Mouse (Mus musculus) hindbrain, embryonic 10.5 days (tissue): Measurements from ENCODE around the gene Mapk9. TPM values are rescaled to one million over a fixed set of nuclear protein-coding genes. Genes with fewer than 3 reads are reported as not detected.

Experiments
- DNase-seq: peaks from one replicate; pipeline ENCODE4 v3.0.0-alpha.2; 2017; ENCODE audit warnings: low spot score
- H3K27ac ChIP-seq: fragments of 300-500 bp; sonication (generic); 2 replicates; pipeline ENCODE4 v1.5.1; 2016; ENCODE audit warnings: mild to moderate bottlenecking, moderate library complexity
- H3K27me3 ChIP-seq: fragments of 300-500 bp; sonication (generic); 2 replicates; pipeline ENCODE4 v1.6.1; 2016; ENCODE audit warnings: mild to moderate bottlenecking; ENCODE audit not compliant: poor library complexity, insufficient read depth, severe bottlenecking
- H3K36me3 ChIP-seq: fragments of 300-500 bp; sonication (generic); 2 replicates; pipeline ENCODE4 v1.6.1; 2016; ENCODE audit warnings: mild to moderate bottlenecking, moderate library complexity
- H3K4me1 ChIP-seq: fragments of 300-500 bp; sonication (generic); replicated peaks from 2 replicates; pipeline ENCODE4 v1.6.1; 2016; ENCODE audit warnings: mild to moderate bottlenecking
- H3K4me3 ChIP-seq: fragments of 300-500 bp; sonication (generic); 2 replicates; pipeline ENCODE4 v1.5.1; 2016; ENCODE audit warnings: mild to moderate bottlenecking, moderate library complexity
- H3K9me3 ChIP-seq: fragments of 300-500 bp; sonication (generic); 2 replicates; pipeline ENCODE4 v1.6.1; 2016; ENCODE audit warnings: mild to moderate bottlenecking, moderate library complexity
- WGBS: fragments of 180-500 bp; shearing (Covaris S2); methylation state at CpG from one replicate; pipeline ENCODE4 v1.1.7; 2016; 5-methylcytosine and 5-hydroxymethylcytosine counted together
- polyA plus RNA-seq: library from polyadenylated mRNA; unstranded; fragments of >200 nt; fragmentation: Nextera tagmentation; extraction: Ambion mirVana; gene quantifications from 2 replicates; pipeline ENCODE4 v1.2.1, GENCODE M21; 2016

The Mapk9 gene
- polyA plus RNA-seq, 1 experiment from 2014 or later = 34.0 TPM

DNA sequence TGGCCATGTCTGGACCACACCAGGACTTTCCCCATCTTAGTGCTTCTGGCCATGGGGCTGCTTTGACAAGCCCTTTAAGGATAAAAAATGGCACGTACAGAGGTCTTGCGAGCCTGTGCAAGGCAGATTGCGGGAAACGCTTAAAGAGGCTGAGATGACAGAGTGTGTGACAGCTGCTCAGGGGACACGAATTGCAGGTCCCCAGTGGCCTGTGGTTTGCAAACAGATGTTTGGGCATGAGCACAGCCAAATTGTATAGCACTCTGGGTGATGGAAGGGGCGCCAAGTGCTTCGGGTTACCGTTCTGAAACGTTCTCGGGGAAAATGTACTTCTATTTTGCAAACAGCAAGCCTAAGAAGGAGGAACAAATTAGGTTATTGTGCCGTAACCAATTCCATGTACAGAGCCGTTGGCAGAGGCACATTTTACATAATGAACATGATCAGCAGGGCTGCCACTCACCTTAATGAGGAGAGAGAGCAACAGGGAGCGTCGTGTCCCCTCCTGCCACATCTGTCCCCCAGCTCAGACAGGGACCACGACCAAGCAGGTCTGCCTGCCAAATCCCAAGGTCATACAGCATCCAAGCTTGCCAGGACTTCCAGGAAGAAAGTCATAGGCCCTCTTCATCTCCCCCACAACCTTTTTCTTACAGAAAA is 72.1 kb downstream of the Mapk9 start:
- Histone ChIP-seq H3K27ac (no peak overlapping the region), H3K36me3 (no peaks in the 10 kb centered on the region), H3K4me3 (no peak overlapping the region), H3K27me3 (no peaks in the 10 kb centered on the region), H3K9me3 (no peaks in the 10 kb centered on the region), H3K4me1 (no peaks in the 10 kb centered on the region)
- 79% methylated on average over 15 of the region's 15 CpGs for WGBS
- DNase-seq = no peak

DNA sequence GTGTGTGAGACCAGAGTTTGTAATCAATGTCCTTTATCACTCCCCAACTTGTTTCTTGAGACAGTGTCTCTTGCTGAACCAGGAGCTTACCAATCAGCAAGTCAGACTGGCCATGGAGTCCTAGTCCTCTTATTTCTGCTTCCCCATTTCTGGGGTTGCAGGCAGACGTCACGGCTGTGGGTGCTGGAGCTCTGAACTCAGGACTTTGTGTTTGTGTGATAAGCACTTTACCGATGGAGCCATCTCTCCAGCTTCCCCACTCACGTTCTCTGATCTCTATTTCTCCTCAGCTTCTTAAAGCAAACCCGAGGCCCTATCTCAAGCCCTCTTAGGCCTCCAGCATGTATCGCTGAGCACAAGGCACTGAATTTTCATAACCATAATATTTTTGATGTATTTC is 72.8 kb downstream of the Mapk9 start:
- Histone ChIP-seq H3K9me3 (no peaks in the 10 kb centered on the region), H3K36me3 (no peaks in the 10 kb centered on the region), H3K4me1 (no peaks in the 10 kb centered on the region), H3K27ac (no peak overlapping the region), H3K27me3 (no peaks in the 10 kb centered on the region), H3K4me3 (no peak overlapping the region)
- DNase-seq = no peak
- 88% methylated on average over 6 of the region's 6 CpGs for WGBS

DNA sequence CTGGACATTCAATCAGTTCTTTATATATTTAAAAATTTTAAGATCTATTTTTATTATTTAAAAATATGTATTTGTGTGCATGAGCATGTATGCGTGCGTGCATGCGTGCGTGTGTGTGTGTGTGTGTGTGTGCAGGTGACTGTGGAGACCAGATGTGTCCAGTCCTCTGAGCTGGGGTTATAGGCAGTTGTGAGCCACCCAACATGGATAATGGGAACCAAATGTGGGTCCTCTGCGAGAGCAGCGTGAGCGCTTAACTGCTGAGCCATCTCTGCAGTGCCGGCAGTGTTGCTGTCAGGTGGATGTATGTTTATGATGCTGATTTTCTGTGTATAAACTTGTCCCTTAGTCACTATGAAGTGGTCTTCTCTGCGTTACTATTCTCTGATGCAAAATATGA is 77.0 kb downstream of the Mapk9 start:
- Histone ChIP-seq H3K36me3 (no peaks in the 10 kb centered on the region), H3K4me3 (no peak overlapping the region), H3K4me1 (peaks cover 24% of the 10 kb centered on the region), H3K27ac (no peak overlapping the region), H3K27me3 (no peaks in the 10 kb centered on the region), H3K9me3 (no peaks in the 10 kb centered on the region)
- no peak for DNase-seq
- WGBS = 83% methylated on average over 9 of the region's 9 CpGs

DNA sequence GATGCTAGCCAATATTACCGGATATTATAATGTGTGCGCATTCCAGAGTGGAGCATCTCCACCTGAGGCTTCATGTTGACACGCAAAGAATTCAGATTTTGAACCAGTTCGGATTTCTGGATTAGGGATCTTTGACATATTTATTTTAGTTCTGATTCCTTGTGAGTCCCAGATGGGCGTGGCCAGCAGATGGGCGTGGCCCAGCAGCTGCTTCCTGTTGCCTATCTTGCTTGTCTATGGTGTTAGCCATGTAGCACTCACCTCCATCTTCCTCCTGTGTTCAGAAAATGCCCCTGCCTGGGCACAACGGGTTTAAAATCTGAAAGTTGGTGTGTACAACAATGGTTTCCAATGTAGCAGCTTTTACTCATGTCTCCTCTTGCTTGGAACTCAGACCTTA is 79.6 kb downstream of the Mapk9 start:
- Histone ChIP-seq H3K4me1 (peaks cover 32% of the 10 kb centered on the region), H3K9me3 (no peaks in the 10 kb centered on the region), H3K36me3 (no peaks in the 10 kb centered on the region), H3K27me3 (no peaks in the 10 kb centered on the region), H3K4me3 (no peak overlapping the region), H3K27ac (no peak overlapping the region)
- WGBS = 77% methylated on average over 7 of the region's 7 CpGs
- DNase-seq = no peak

DNA sequence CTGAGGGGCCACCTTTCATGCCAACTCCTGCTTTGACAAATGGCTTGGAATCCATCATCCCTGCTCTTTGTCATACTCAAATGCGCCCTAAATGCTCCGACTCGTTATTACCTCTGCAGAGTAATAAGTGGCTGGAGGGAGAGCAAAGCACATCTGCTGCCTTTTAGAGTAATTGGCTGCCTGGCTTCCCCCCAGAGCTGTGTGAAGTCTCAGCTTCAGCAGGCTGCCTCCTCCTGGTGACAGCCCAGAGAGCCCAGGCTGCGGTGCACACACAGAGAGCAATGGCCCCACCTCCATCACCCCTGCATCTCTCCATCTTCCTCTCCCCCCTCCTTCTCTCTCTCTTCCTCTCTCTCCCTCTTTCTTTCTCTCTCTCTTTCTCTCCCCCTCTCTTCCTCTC is 80.6 kb downstream of the Mapk9 start:
- no peak overlapping the region for H3K4me3 ChIP-seq
- no peaks in the 10 kb centered on the region for H3K9me3 ChIP-seq
- peak overlapping the region; percentile 50; the same call in 1 of the 2 replicates for H3K27ac ChIP-seq
- no peaks in the 10 kb centered on the region for H3K27me3 ChIP-seq
- DNase-seq = no peak
- WGBS = 50% methylated on average over 4 of the region's 4 CpGs
- H3K36me3 ChIP-seq = no peaks in the 10 kb centered on the region
- peaks cover 42% of the 10 kb centered on the region for H3K4me1 ChIP-seq

DNA sequence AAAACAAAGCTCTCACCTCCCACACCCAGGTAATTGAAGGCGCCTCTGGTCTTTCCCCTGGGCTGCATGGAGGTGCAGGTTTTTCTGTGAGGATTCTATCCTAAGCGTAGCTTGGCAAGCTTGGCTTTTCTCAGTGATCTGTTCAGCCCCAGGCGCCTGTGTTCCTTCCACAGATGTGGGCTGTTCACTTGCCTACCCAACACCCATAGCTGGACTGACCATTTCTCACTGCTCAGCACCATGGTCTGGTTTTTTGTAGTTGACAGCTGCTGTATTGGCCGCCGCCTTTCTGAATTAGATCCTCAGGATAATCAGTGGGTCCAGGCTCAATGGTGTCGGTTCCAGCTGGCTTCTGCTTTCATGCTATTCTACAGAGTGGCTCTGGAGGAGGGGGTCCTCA is 81.1 kb downstream of the Mapk9 start:
- Histone ChIP-seq H3K27me3 (no peaks in the 10 kb centered on the region), H3K4me3 (no peak overlapping the region), H3K9me3 (no peaks in the 10 kb centered on the region), H3K27ac (peak overlapping the region; percentile 50; the same call in 1 of the 2 replicates), H3K36me3 (no peaks in the 10 kb centered on the region), H3K4me1 (peaks cover 46% of the 10 kb centered on the region)
- no peak for DNase-seq
- WGBS = 78% methylated on average over 6 of the region's 6 CpGs

DNA sequence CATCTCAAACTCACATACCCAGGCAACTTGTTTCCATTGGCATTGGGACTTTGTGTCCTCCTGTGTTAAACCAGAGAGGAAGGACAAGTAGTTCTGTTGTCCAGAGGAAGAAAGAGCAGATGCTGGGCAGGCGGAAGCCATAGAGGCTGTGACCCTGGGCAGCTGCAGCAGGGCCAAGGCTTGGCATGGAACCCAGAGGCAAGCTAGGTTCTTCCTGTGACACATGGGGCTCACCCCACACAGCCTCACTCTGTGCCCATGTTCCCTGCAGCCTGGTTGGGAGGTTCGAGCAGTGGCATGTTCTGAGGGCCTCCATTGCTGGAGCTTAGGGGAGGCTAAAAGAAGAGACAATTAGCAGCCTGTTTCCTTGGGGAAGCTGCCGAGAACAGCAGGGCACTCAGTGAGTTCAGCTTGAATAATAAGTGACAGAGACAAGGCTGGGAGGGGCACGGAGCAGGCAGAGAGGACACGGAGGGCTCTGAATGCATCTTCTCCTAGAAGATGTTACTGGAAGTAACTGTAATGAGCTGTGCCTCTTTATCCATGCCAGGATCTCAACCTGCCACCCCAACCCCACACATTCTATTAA is 84.6 kb downstream of the Mapk9 start:
- 39% methylated on average over 5 of the region's 5 CpGs for WGBS

DNA sequence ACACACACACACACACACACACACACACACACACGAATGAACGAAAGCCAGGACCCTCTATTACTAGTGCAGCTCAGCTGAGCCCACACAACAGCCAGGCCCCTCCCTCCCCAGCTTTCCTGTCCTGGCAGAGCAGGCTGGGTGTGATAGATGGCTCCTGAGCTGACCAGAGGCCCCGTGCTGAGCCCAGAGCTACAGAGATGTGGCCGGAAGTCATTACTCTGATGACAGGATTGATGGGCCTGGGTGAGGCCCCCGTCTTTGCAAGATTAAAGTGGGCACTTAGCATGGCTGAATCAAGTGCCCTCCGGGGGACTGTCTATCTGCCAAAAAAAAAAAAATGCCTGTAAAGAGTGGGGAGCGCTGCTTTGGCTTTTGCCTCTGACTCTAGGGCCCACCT is 85.3 kb downstream of the Mapk9 start:
- Histone ChIP-seq H3K36me3 (no peaks in the 10 kb centered on the region), H3K4me1 (peaks cover 56% of the 10 kb centered on the region), H3K27ac (peak overlapping the region; percentile 71), H3K9me3 (no peaks in the 10 kb centered on the region), H3K27me3 (no peaks in the 10 kb centered on the region), H3K4me3 (no peak overlapping the region)
- 32% methylated on average over 7 of the region's 7 CpGs for WGBS
- peak; percentile 51 for DNase-seq

More for the DNA sequence above, 84.6 kb downstream of the Mapk9 start:
- H3K27ac ChIP-seq = peak overlapping the region; percentile 71
- no peaks in the 10 kb centered on the region for H3K9me3 ChIP-seq
- no peaks in the 10 kb centered on the region for H3K27me3 ChIP-seq
- H3K4me3 ChIP-seq = no peak overlapping the region
- H3K36me3 ChIP-seq = no peaks in the 10 kb centered on the region
- H3K4me1 ChIP-seq = peaks cover 54% of the 10 kb centered on the region
- DNase-seq = no peak

DNA sequence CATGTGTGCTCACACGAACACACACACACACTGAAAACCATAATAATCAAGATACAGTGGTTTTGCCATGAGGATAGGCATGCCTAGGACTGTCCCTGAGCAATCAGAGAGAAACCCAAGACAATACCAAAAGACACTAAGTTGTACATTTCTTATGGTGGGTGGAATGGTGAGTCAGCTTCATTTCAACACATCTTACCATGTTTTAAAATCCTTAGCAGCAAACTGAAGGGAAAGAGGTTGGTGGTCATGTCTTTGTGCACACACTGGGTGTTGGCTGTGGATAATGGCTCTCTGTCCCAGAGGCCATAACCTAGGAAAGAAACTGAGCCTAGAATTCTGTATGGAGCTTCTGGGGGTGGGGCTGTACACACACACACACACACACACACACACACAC is 87.3 kb downstream of the Mapk9 start:
- WGBS = 74% methylated on average over 1 of the region's 1 CpGs
- no peaks in the 10 kb centered on the region for H3K27me3 ChIP-seq
- no peak overlapping the region for H3K4me3 ChIP-seq
- DNase-seq = no peak
- no peaks in the 10 kb centered on the region for H3K36me3 ChIP-seq
- peak overlapping the region; percentile 62 for H3K27ac ChIP-seq
- no peaks in the 10 kb centered on the region for H3K9me3 ChIP-seq
- H3K4me1 ChIP-seq = peaks cover 53% of the 10 kb centered on the region

DNA sequence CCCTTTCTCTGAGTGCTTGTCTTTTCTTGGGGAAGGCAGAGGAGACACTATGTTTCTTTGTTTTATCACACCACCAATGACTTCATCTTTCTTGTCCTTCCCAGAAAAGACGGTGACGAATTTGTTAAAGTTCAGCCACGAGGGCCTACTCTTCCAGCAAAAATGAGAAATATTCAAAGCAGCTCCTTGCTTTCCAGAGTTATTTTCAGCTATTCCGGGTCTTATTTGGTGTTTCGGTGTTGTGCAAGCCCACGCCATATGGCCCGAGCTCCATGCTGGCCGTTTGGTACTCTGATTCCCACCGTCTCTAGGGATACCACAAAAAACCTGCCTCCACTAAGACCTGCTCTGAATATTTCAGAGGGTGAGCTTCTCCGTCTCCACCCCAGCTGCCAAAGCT is 87.8 kb downstream of the Mapk9 start:
- no peaks in the 10 kb centered on the region for H3K36me3 ChIP-seq
- DNase-seq = no peak
- 72% methylated on average over 10 of the region's 10 CpGs for WGBS

More for the DNA sequence above, 87.8 kb downstream of the Mapk9 start:
- no peaks in the 10 kb centered on the region for H3K27me3 ChIP-seq
- peak overlapping the region; percentile 62 for H3K27ac ChIP-seq
- no peak overlapping the region for H3K4me3 ChIP-seq
- peaks cover 58% of the 10 kb centered on the region for H3K4me1 ChIP-seq
- H3K9me3 ChIP-seq = no peaks in the 10 kb centered on the region

Other genes starting within 250 kb of the Mapk9 start
- 4.3 and 5.4 TPM in 2 replicates for gene Flt4, start 237.5 kb upstream of the Mapk9 start, polyA plus RNA-seq
- not detected in 2 replicates for gene Scgb3a1, start 183.1 kb upstream of the Mapk9 start, polyA plus RNA-seq
- 57.3 and 60.8 TPM in 2 replicates for gene Cnot6, start 134.0 kb upstream of the Mapk9 start, polyA plus RNA-seq
- gene Gfpt2, start 52.6 kb upstream of the Mapk9 start, polyA plus RNA-seq = 16.0 and 22.1 TPM in 2 replicates
- 1.5 and 3.7 TPM in 2 replicates for gene Rasgef1c, start 55.1 kb downstream of the Mapk9 start, polyA plus RNA-seq
- gene Rnf130, start 178.6 kb downstream of the Mapk9 start, polyA plus RNA-seq = 59.1 and 62.4 TPM in 2 replicates